Mouse (Mus musculus): ENCODE results near the gene Lrrc8d. TPM values are rescaled to one million over a fixed set of nuclear protein-coding genes. Genes with fewer than 3 reads are reported as not detected.

Lrrc8d gene
- total and polyA plus RNA-seq, 3 experiments, result 7.0 to 26.1 (median 16.6) TPM

- Histone ChIP-seq H3K36me3 (replicated peaks in 1 of 2; ENCODE audit: control insufficient read depth in 1 of 2, insufficient read depth in 1 of 2, low read length in 1 of 2) (no peaks in the 10 kb centered on the region), H3K9ac (ENCODE audit: insufficient read depth, low read depth) (no peak overlapping the region), H3K4me2 (ENCODE audit: insufficient read depth, low read depth, poor library complexity, severe bottlenecking) (no peak overlapping the region), H3K4me1 (ENCODE audit: control insufficient read depth in 1 of 2, insufficient read depth in 2 of 2) (peaks cover 7 to 19% of the 10 kb centered on the region in 2 experiments; a peak in 3 of 4 replicates), H3K4me3 (replicated peaks in 1 of 3; ENCODE audit: low read depth in 2 of 3, low read length in 2 of 3, poor library complexity in 1 of 3) (no peak overlapping the region), H3K79me2 (replicated peaks; ENCODE audit: control insufficient read depth, extremely low read depth, insufficient read depth, poor library complexity, severe bottlenecking) (peaks cover 12% of the 10 kb centered on the region), H3K9me3 (replicated peaks; ENCODE audit: low read length) (no peaks in the 10 kb centered on the region), H3K27me3 (replicated peaks) (no peaks in the 10 kb centered on the region), H3K27ac (ENCODE audit: insufficient read depth, low read depth) (no peak overlapping the region)
- no peak for DNase-seq (ENCODE audit: extremely low read depth)
- dilution Hi-C loops (cut with MboI; ENCODE audit: extremely low pct_ligation_motif_present, extremely low pct_unique_long_range_greater_than_20kb, low sequenced_read_pairs), result no loop called here
- TF ChIP-seq IRF4 (IDR thresholded peaks at IDR 0.05; ENCODE audit: low read depth, low read length) (no peak), TBP (conservative IDR thresholded peaks at IDR 0.05; ENCODE audit: low read depth, low read length) (no peak), GABPA (IDR thresholded peaks at IDR 0.05; ENCODE audit: insufficient replicate concordance, low read depth, low read length) (no peak), ELF1 (IDR thresholded peaks at IDR 0.05; ENCODE audit: low read depth, low read length) (no peak), ZNF384 (IDR thresholded peaks at IDR 0.05; ENCODE audit: low read depth, low read length) (no peak), RAD21 (IDR thresholded peaks at IDR 0.05; ENCODE audit: low read depth, low read length) (no peak), JUND (conservative IDR thresholded peaks at IDR 0.05; ENCODE audit: low read depth, low read length) (no peak), ZKSCAN1 (IDR thresholded peaks at IDR 0.05; ENCODE audit: borderline replicate concordance, low read depth, low read length) (no peak), EP300 (IDR thresholded peaks at IDR 0.05; ENCODE audit: low read length) (no peak), MAFK (IDR thresholded peaks at IDR 0.05; ENCODE audit: insufficient replicate concordance, low read length) (no peak), NRF1 (IDR thresholded peaks at IDR 0.05; ENCODE audit: low read depth, low read length) (no peak)
- in situ Hi-C loops (cut with MboI; ENCODE audit: low pct_ligation_motif_present, low pct_unique_long_range_greater_than_20kb, low sequenced_read_pairs), result loop anchor here (5.0 kb wide), 1 partner anchor 466 kb away; no protein-coding TSS in a partner anchor
Measured at GRCm38 (mm10) chr5:105872916-105873315, 173.1 kb downstream of the Lrrc8d start.

GRCm38 (mm10) chr5:105873774-105874173 is 174.0 kb downstream of the Lrrc8d start:
- H3K9ac ChIP-seq (ENCODE audit: insufficient read depth, low read depth), result no peak overlapping the region
- dilution Hi-C loops (cut with MboI; ENCODE audit: extremely low pct_ligation_motif_present, extremely low pct_unique_long_range_greater_than_20kb, low sequenced_read_pairs) (no loop called here), in situ Hi-C loops (cut with MboI; ENCODE audit: low pct_ligation_motif_present, low pct_unique_long_range_greater_than_20kb, low sequenced_read_pairs) (loop anchor here (5.0 kb wide), 1 partner anchor 466 kb away; no protein-coding TSS in a partner anchor)
- H3K4me2 ChIP-seq (ENCODE audit: insufficient read depth, low read depth, poor library complexity, severe bottlenecking), result no peak overlapping the region
- peaks cover 7 to 27% of the 10 kb centered on the region in 2 experiments; a peak in 3 of 4 replicates for H3K4me1 ChIP-seq (ENCODE audit: control insufficient read depth in 1 of 2, insufficient read depth in 2 of 2)
- DNase-seq (ENCODE audit: extremely low read depth), result no peak
- TF ChIP-seq POLR2A (IDR thresholded peaks at IDR 0.05; ENCODE audit: low read depth, low read length) (no peak), CHD2 (IDR thresholded peaks at IDR 0.05; ENCODE audit: low read length) (no peak), NRF1 (IDR thresholded peaks at IDR 0.05; ENCODE audit: low read depth, low read length) (no peak), SMC3 (IDR thresholded peaks at IDR 0.05; ENCODE audit: low read depth, low read length) (no peak), IRF4 (IDR thresholded peaks at IDR 0.05; ENCODE audit: low read depth, low read length) (no peak), CHD1 (IDR thresholded peaks at IDR 0.05; ENCODE audit: low read depth, low read length) (no peak), BHLHE40 (IDR thresholded peaks at IDR 0.05; ENCODE audit: low read depth, low read length) (no peak), RCOR1 (conservative IDR thresholded peaks at IDR 0.05; ENCODE audit: low read depth, low read length) (no peak)
- no peaks in the 10 kb centered on the region for H3K36me3 ChIP-seq (replicated peaks in 1 of 2; ENCODE audit: control insufficient read depth in 1 of 2, insufficient read depth in 1 of 2, low read length in 1 of 2)
- H3K4me3 ChIP-seq (replicated peaks in 1 of 3; ENCODE audit: low read depth in 2 of 3, low read length in 2 of 3, poor library complexity in 1 of 3), result no peak overlapping the region
- no peak overlapping the region for H3K27ac ChIP-seq (ENCODE audit: insufficient read depth, low read depth)
- no peaks in the 10 kb centered on the region for H3K27me3 ChIP-seq (replicated peaks)
- H3K9me3 ChIP-seq (replicated peaks; ENCODE audit: low read length), result no peaks in the 10 kb centered on the region
- H3K79me2 ChIP-seq (replicated peaks; ENCODE audit: control insufficient read depth, extremely low read depth, insufficient read depth, poor library complexity, severe bottlenecking), result peaks cover 17% of the 10 kb centered on the region

All from CH12.LX (cell line).